Mouse (Mus musculus): Measurements from ENCODE around the gene Usp5. TPM values are rescaled to one million over a fixed set of nuclear protein-coding genes. Genes with fewer than 3 reads are reported as not detected.
"Not testable (repeated sequence)": the region's sequence is repeated elsewhere in the genome, so short reads cannot be mapped to it uniquely, and the experiment has no call there.

The Usp5 gene
- polyA plus RNA-seq, 1 experiment from 2014 or later, result 163 TPM

- H3K27me3 ChIP-seq; H3K9ac ChIP-seq; H3K9me3 ChIP-seq; ATAC-seq (ENCODE audit: insufficient number of reproducible peaks, insufficient read depth, low FRiP score, low TSS enrichment, low read depth); H3K36me3 ChIP-seq: not testable (repeated sequence)
- Histone ChIP-seq H3K27ac (peak overlapping the region; percentile 51; the same call in 1 of the 2 replicates), H3K4me1 (peaks cover 17% of the 10 kb centered on the region), H3K4me2 (peak overlapping the region; percentile 47), H3K4me3 (peak overlapping the region; percentile 20)
- WGBS, result 5% methylated on average over 6 of the region's 9 CpGs
Measured at GRCm38 (mm10) chr6:124802400-124802799, 26.9 kb downstream of the Usp5 start.

GRCm38 (mm10) chr6:124796200-124796599 is 33.1 kb downstream of the Usp5 start:
- Histone ChIP-seq H3K9me3 (no peaks in the 10 kb centered on the region), H3K27me3 (no peaks in the 10 kb centered on the region), H3K27ac (no peak overlapping the region), H3K4me1 (no peaks in the 10 kb centered on the region), H3K9ac (no peak overlapping the region), H3K36me3 (no peaks in the 10 kb centered on the region), H3K4me2 (no peak overlapping the region), H3K4me3 (no peak overlapping the region)
- WGBS, result 66% methylated on average over 2 of the region's 2 CpGs
- no peak for ATAC-seq (ENCODE audit: insufficient number of reproducible peaks, insufficient read depth, low FRiP score, low TSS enrichment, low read depth)

- WGBS, result 72% methylated on average over 4 of the region's 4 CpGs
- ATAC-seq (ENCODE audit: insufficient number of reproducible peaks, insufficient read depth, low FRiP score, low TSS enrichment, low read depth), result no peak
- H3K27me3 ChIP-seq, result no peaks in the 10 kb centered on the region
Measured at GRCm38 (mm10) chr6:124795781-124796180, 33.5 kb downstream of the Usp5 start.

GRCm38 (mm10) chr6:124791911-124792310 is 37.4 kb downstream of the Usp5 start:
- Histone ChIP-seq H3K27me3 (no peaks in the 10 kb centered on the region), H3K4me1 (peaks cover 8% of the 10 kb centered on the region; the same call in 1 of the 2 replicates), H3K9me3 (no peaks in the 10 kb centered on the region), H3K9ac (no peak overlapping the region), H3K4me2 (no peak overlapping the region), H3K36me3 (no peaks in the 10 kb centered on the region), H3K4me3 (no peak overlapping the region), H3K27ac (no peak overlapping the region)
- 87% methylated on average over 3 of the region's 3 CpGs for WGBS
- ATAC-seq (ENCODE audit: insufficient number of reproducible peaks, insufficient read depth, low FRiP score, low TSS enrichment, low read depth), result no peak

More at GRCm38 (mm10) chr6:124795781-124796180, 33.5 kb downstream of the Usp5 start:
- H3K36me3 ChIP-seq, result no peaks in the 10 kb centered on the region
- H3K4me3 ChIP-seq, result no peak overlapping the region
- H3K4me2 ChIP-seq, result no peak overlapping the region
- no peak overlapping the region for H3K9ac ChIP-seq
- H3K27ac ChIP-seq, result no peak overlapping the region
- no peaks in the 10 kb centered on the region for H3K4me1 ChIP-seq
- no peaks in the 10 kb centered on the region for H3K9me3 ChIP-seq

- Histone ChIP-seq H3K36me3 (no peaks in the 10 kb centered on the region), H3K4me1 (peaks cover 8% of the 10 kb centered on the region; the same call in 1 of the 2 replicates), H3K4me2 (no peak overlapping the region), H3K9ac (no peak overlapping the region), H3K4me3 (no peak overlapping the region), H3K27ac (peak overlapping the region; percentile 55; the same call in 1 of the 2 replicates), H3K27me3 (no peaks in the 10 kb centered on the region), H3K9me3 (no peaks in the 10 kb centered on the region)
- ATAC-seq (ENCODE audit: insufficient number of reproducible peaks, insufficient read depth, low FRiP score, low TSS enrichment, low read depth), result no peak
- WGBS, result 26% methylated on average over 4 of the region's 4 CpGs
Measured at GRCm38 (mm10) chr6:124790121-124790520, 39.2 kb downstream of the Usp5 start.

- Histone ChIP-seq H3K36me3 (no peaks in the 10 kb centered on the region), H3K27me3 (no peaks in the 10 kb centered on the region), H3K9ac (no peak overlapping the region), H3K27ac (0 out of 2 replicates have a peak overlapping the region, but pooled peaks have one; percentile 1), H3K4me1 (peaks cover 8% of the 10 kb centered on the region; the same call in 1 of the 2 replicates), H3K4me3 (no peak overlapping the region), H3K9me3 (no peaks in the 10 kb centered on the region), H3K4me2 (no peak overlapping the region)
- ATAC-seq (ENCODE audit: insufficient number of reproducible peaks, insufficient read depth, low FRiP score, low TSS enrichment, low read depth), result no peak
- 87% methylated on average over 4 of the region's 4 CpGs for WGBS
Measured at GRCm38 (mm10) chr6:124789519-124789918, 39.8 kb downstream of the Usp5 start.

- Histone ChIP-seq H3K4me1 (peaks cover 9% of the 10 kb centered on the region; the same call in 1 of the 2 replicates), H3K27me3 (no peaks in the 10 kb centered on the region), H3K4me3 (no peak overlapping the region), H3K9ac (no peak overlapping the region), H3K27ac (no peak overlapping the region), H3K9me3 (no peaks in the 10 kb centered on the region), H3K36me3 (no peaks in the 10 kb centered on the region), H3K4me2 (no peak overlapping the region)
- 81% methylated on average over 10 of the region's 10 CpGs for WGBS
- ATAC-seq (ENCODE audit: insufficient number of reproducible peaks, insufficient read depth, low FRiP score, low TSS enrichment, low read depth), result no peak
Measured at GRCm38 (mm10) chr6:124787722-124788121, 41.6 kb downstream of the Usp5 start.

GRCm38 (mm10) chr6:124786756-124787420 is 42.4 kb downstream of the Usp5 start:
- Histone ChIP-seq H3K4me1 (peaks cover 15% of the 10 kb centered on the region), H3K27ac (no peak overlapping the region), H3K4me2 (no peak overlapping the region), H3K36me3 (no peaks in the 10 kb centered on the region), H3K9ac (no peak overlapping the region), H3K4me3 (no peak overlapping the region), H3K27me3 (no peaks in the 10 kb centered on the region), H3K9me3 (no peaks in the 10 kb centered on the region)
- 56% methylated on average over 8 of the region's 8 CpGs for WGBS
- no peak for ATAC-seq (ENCODE audit: insufficient number of reproducible peaks, insufficient read depth, low FRiP score, low TSS enrichment, low read depth)

- H3K27me3 ChIP-seq, result peaks cover 14% of the 10 kb centered on the region
- H3K4me3 ChIP-seq, result no peak overlapping the region
- 11% methylated on average over 6 of the region's 6 CpGs for WGBS
- peak overlapping the region; percentile 28; the same call in 1 of the 2 replicates for H3K9ac ChIP-seq
- peak overlapping the region; percentile 70 for H3K27ac ChIP-seq
- H3K4me1 ChIP-seq, result peaks cover 23% of the 10 kb centered on the region
- no peaks in the 10 kb centered on the region for H3K36me3 ChIP-seq
- no peaks in the 10 kb centered on the region for H3K9me3 ChIP-seq
- no peak; the same call in 1 of the 2 replicates for ATAC-seq (ENCODE audit: insufficient number of reproducible peaks, insufficient read depth, low FRiP score, low TSS enrichment, low read depth)
- H3K4me2 ChIP-seq, result peak overlapping the region; percentile 43
Measured at GRCm38 (mm10) chr6:124782436-124782835, 46.8 kb downstream of the Usp5 start.

- Histone ChIP-seq H3K36me3 (no peaks in the 10 kb centered on the region), H3K27me3 (peaks cover 14% of the 10 kb centered on the region), H3K4me3 (no peak overlapping the region), H3K4me2 (no peak overlapping the region), H3K27ac (no peak overlapping the region), H3K4me1 (peaks cover 23% of the 10 kb centered on the region), H3K9me3 (no peaks in the 10 kb centered on the region), H3K9ac (no peak overlapping the region)
- WGBS, result 83% methylated on average over 7 of the region's 7 CpGs
- no peak for ATAC-seq (ENCODE audit: insufficient number of reproducible peaks, insufficient read depth, low FRiP score, low TSS enrichment, low read depth)
Measured at GRCm38 (mm10) chr6:124780917-124781316, 48.4 kb downstream of the Usp5 start.

- Histone ChIP-seq H3K36me3 (no peaks in the 10 kb centered on the region), H3K4me1 (peaks cover 23% of the 10 kb centered on the region), H3K9me3 (no peaks in the 10 kb centered on the region), H3K9ac (peak overlapping the region; percentile 58), H3K4me2 (peak overlapping the region; percentile 69), H3K27ac (peak overlapping the region; percentile 28; the same call in 1 of the 2 replicates), H3K4me3 (peak overlapping the region; percentile 40), H3K27me3 (peaks cover 14% of the 10 kb centered on the region)
- 6% methylated on average over 10 of the region's 10 CpGs for WGBS
- no peak for ATAC-seq (ENCODE audit: insufficient number of reproducible peaks, insufficient read depth, low FRiP score, low TSS enrichment, low read depth)
Measured at GRCm38 (mm10) chr6:124779984-124780416, 49.3 kb downstream of the Usp5 start.
